Mouse (Mus musculus): ENCODE data around the gene Wdr11.

Gene Wdr11

GRCm38 (mm10) chr7:129673776-129674175 is 82.1 kb downstream of the Wdr11 start:
- POLR2A ChIA-PET: no interaction called here
- CTCF ChIA-PET: no interaction called here

GRCm38 (mm10) chr7:129674558-129674957 is 82.9 kb downstream of the Wdr11 start:
- CTCF ChIA-PET: no interaction called here
- POLR2A ChIA-PET: interaction anchor here in 1 of 4 experiments (0.7 kb wide), 1 partner anchor 25 kb away, joined by 6 read pairs; no protein-coding TSS in a partner anchor

DNA sequence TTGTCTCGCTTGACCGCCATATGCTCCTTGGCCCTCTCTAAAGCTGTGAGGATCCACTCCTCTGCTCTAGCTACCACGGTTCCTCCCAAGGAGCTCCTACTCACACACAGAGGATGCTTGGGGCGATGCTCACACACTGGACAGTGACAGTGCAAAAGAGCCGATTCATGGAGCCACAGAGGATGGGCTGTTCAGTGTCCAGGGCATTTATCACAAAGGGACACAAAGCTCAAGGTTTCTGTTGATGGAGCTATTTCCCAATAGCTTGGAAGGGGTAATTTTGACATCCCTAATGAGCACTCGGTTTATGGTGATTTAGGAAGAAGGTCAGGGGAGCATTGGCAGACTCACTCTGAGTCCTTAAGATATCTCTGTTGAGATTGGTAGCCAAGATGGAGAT is 84.2 kb downstream of the Wdr11 start:
- POLR2A ChIA-PET: no interaction called here

DNA sequence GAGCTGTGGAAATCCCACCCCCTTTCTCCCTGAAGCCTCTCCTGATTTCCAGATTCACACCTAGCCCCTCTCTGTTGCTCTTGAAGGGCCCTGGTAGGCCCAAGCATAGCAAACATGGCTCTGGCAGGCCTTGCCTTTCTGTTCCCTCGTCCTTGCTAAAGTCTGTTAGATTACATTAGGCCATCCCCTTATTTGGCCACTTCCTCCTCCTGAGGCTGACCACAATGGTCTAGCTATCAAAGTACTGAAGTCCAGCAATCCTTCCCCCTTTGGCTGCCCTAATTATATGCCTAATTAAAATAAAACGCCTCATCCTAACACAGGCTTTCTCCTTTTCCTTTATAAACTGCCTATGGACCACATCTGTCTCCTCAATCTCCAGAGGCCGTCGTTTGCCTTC is 85.5 kb downstream of the Wdr11 start:
- ChIA-PET POLR2A (interaction anchor here in 1 of 4 experiments (0.5 kb wide), 1 partner anchor 663 kb away, joined by 5 read pairs; no protein-coding TSS in a partner anchor), CTCF (no interaction called here)

More for the DNA sequence above, 84.2 kb downstream of the Wdr11 start:
- CTCF ChIA-PET: no interaction called here

DNA sequence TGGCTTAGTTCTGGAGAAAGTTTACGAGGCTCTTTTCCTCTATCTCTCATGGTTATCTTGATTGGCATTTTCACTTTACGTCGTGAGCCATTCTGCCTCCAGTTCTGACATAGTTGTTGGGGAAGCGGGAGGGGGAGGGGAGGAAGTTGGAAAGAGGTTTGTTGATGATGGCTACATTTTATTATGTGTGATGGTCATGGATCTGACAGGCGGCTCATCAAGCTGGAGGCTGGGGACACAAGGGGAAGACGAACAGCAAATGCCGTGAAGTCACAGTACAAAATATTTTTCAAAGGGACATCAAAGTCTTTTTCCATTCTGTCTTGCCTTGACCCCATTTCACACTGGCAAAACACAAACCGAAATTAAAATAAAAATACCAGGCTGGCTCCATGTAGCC is 86.8 kb downstream of the Wdr11 start:
- POLR2A ChIA-PET: no interaction called here
- CTCF ChIA-PET: no interaction called here

- POLR2A ChIA-PET: no interaction called here
- CTCF ChIA-PET: no interaction called here
These were observed 87.3 kb downstream of the Wdr11 start for GRCm38 (mm10) chr7:129678972-129679371.

- CTCF ChIA-PET: interaction anchor here in 3 of 4 experiments (0.6 to 1.2 kb wide), 5 partner anchors 19 to 1132 kb away, joined by 3 to 4 read pairs (median 3); no protein-coding TSS in a partner anchor
These were observed 89.0 kb downstream of the Wdr11 start for GRCm38 (mm10) chr7:129680534-129681210.

GRCm38 (mm10) chr7:129682525-129682924 is 90.9 kb downstream of the Wdr11 start:
- POLR2A ChIA-PET: no interaction called here
- CTCF ChIA-PET: no interaction called here

More at GRCm38 (mm10) chr7:129680534-129681210, 89.0 kb downstream of the Wdr11 start:
- POLR2A ChIA-PET: no interaction called here

DNA sequence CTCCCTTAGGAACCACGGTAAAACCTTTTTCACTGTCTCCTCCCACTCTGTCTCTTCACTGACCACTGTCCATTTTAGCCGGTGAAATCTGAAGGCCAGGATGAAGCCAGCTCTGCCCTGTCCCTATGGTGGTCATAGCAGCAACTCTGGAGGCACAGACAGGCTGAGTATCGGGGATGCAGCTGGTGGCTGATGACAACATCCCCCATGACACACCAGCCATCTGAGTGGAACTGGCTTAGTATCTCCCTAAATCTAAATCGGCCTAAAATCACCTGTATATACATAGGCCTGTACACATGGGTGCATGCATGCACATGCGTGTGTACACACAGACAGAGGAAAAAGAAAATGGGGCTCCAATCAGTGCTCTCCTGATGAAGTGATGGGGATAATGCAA is 93.7 kb downstream of the Wdr11 start:
- ChIA-PET POLR2A (no interaction called here), CTCF (no interaction called here)
